8 mouse cellular contexts compared by ENCODE assay signal in genomic region chr16:90142574-90143415, GRCm38 (mm10). TPM values are rescaled to one million over a fixed set of nuclear protein-coding genes. Genes with fewer than 3 reads are reported as not detected.
DNase-seq lines count a peak whose midpoint lies in the region; ATAC-seq and TF ChIP-seq lines count a peak whose summit lies in the region.

No protein-coding gene starts in this region.

- peak overlapping the region; percentile 86 for H3K9ac ChIP-seq in forebrain, embryonic 14.5 days (ENCODE audit: low read length)
- H3K9ac ChIP-seq in hindbrain, postnatal 0 days (replicated peaks; ENCODE audit: low read length), result peak overlapping the region; percentile 67

- H3K4me1 ChIP-seq in forebrain, embryonic 14.5 days (ENCODE audit: control insufficient read depth, insufficient read depth, low read length), result peaks cover 6% of the 10 kb centered on the region
- peaks cover 4% of the 10 kb centered on the region; the same call in 1 of the 2 replicates for H3K4me1 ChIP-seq in hindbrain, postnatal 0 days (ENCODE audit: insufficient read depth, low read length)

- peak overlapping the region; percentile 74 for H3K4me2 ChIP-seq in forebrain, embryonic 14.5 days (ENCODE audit: low read length)
- peak overlapping the region; percentile 90 for H3K4me2 ChIP-seq in hindbrain, postnatal 0 days (ENCODE audit: low read depth, low read length)

- H3K36me3 ChIP-seq in forebrain, embryonic 14.5 days (ENCODE audit: control insufficient read depth, insufficient read depth, low read length), result no peaks in the 10 kb centered on the region
- no peaks in the 10 kb centered on the region for H3K36me3 ChIP-seq in hindbrain, postnatal 0 days (ENCODE audit: insufficient read depth, low read length)

- ATAC-seq in cerebellum, adult (ENCODE audit: insufficient number of reproducible peaks, low FRiP score, low TSS enrichment), result peak; percentile 9
- ATAC-seq in forebrain, embryonic 14.5 days, result peak; percentile 0; the same call in 1 of the 2 replicates
- ATAC-seq in hindbrain, postnatal 0 days, result peak; percentile 21
- peak; percentile 11; the same call in 1 of the 2 replicates for ATAC-seq in megakaryocyte, adult 5-6 weeks (ENCODE audit: poor library complexity, severe bottlenecking)

- no peaks in the 10 kb centered on the region for H3K27me3 ChIP-seq in forebrain, embryonic 14.5 days (replicated peaks; ENCODE audit: control insufficient read depth, insufficient read depth, low read length)
- no peaks in the 10 kb centered on the region for H3K27me3 ChIP-seq in hindbrain, postnatal 0 days (ENCODE audit: insufficient read depth, low read length)

- TF ChIP-seq CTCF in hindbrain, postnatal 0 days (IDR thresholded peaks at IDR 0.05; ENCODE audit: low read depth), result no peak

- WGBS in forebrain, embryonic 14.5 days, result under 1% methylated on average over 57 of the region's 57 CpGs
- under 1% methylated on average over 57 of the region's 57 CpGs for WGBS in hindbrain, postnatal 0 days

- peak overlapping the region; percentile 94 for H3K27ac ChIP-seq in forebrain, embryonic 14.5 days (ENCODE audit: low read depth, low read length)
- H3K27ac ChIP-seq in hindbrain, postnatal 0 days, result peak overlapping the region; percentile 85

- DNase-seq in NIH3T3 (ENCODE audit: low read depth), result peak; percentile 44
- peak; percentile 71 for DNase-seq in forebrain, embryonic 14.5 days (ENCODE audit: low spot score)
- DNase-seq in hindbrain, postnatal 0 days (ENCODE audit: low spot score), result peak; percentile 80
- DNase-seq in left cerebral cortex, adult 8-10 months (ENCODE audit: low spot score in 2 of 2), result peak; percentile 28 to 45
- peak; percentile 77 for DNase-seq in right cerebral cortex, postnatal 4 days
- no peak for DNase-seq in adipocyte (ENCODE audit: low spot score)

- no peaks in the 10 kb centered on the region for H3K9me3 ChIP-seq in forebrain, embryonic 14.5 days (replicated peaks; ENCODE audit: control insufficient read depth, low read length)
- H3K9me3 ChIP-seq in hindbrain, postnatal 0 days (ENCODE audit: low read length), result no peaks in the 10 kb centered on the region

- H3K4me3 ChIP-seq in forebrain, embryonic 14.5 days (ENCODE audit: low read depth, low read length), result peak overlapping the region; percentile 72
- H3K4me3 ChIP-seq in hindbrain, postnatal 0 days (ENCODE audit: low read length), result peak overlapping the region; percentile 70

RNA-seq across cellular contexts. Expression of gene Tiam1, which starts 0.8 kb away (rescaled TPM):
- 22.4 and 31.9 TPM in 2 replicates for polyA plus RNA-seq in forebrain, embryonic 14.5 days (2014; fragmentation: Nextera tagmentation; extraction: Ambion mirVana)
- total RNA-seq in hindbrain, postnatal 0 days (2014; rRNA removed), result 18.2 and 26.2 TPM in 2 replicates
- 14.3 and 15.1 TPM in 2 replicates for polyA plus RNA-seq in hindbrain, postnatal 0 days (2015; fragmentation: Nextera tagmentation; extraction: Ambion mirVana)
- total RNA-seq in left cerebral cortex, adult 8-10 months (2022), result 100 to 1,000 TPM in 3 of 4 experiments, 10 to 100 TPM in 1; 96.3 to 147 (median 119) TPM
- 61.3 and 80.9 TPM in 2 replicates for total RNA-seq in megakaryocyte, adult 5-6 weeks (2015)
- 60.0 and 74.7 TPM in 2 replicates for total RNA-seq in megakaryocyte, adult 5-6 weeks (2017)
